Mouse (Mus musculus): Measurements from ENCODE around the gene Acox3. TPM values are rescaled to one million over a fixed set of nuclear protein-coding genes. Genes with fewer than 3 reads are reported as not detected.
A peak's percentile ranks its signal among the peaks of the same experiment; 100 is the strongest.

Acox3 gene
- total RNA-seq, 2 experiments from 2014 or later: 24.6 to 34.6 TPM

GRCm38 (mm10) chr5:35628685-35629084 is 45.8 kb downstream of the Acox3 start:
- Histone ChIP-seq H3K4me3 (no peak overlapping the region), H3K27ac (no peak overlapping the region)
- DNase-seq (ENCODE audit: low spot score in 2 of 2): peak; percentile 42 to 43
- TF ChIP-seq CTCF (conservative IDR thresholded peaks at IDR 0.05): no peak

GRCm38 (mm10) chr5:35629333-35629732 is 46.5 kb downstream of the Acox3 start:
- no peak overlapping the region for H3K4me3 ChIP-seq
- no peak overlapping the region for H3K27ac ChIP-seq
- peak; percentile 43 for TF ChIP-seq CTCF (conservative IDR thresholded peaks at IDR 0.05)
- no peak for DNase-seq (ENCODE audit: low spot score in 2 of 2)

- DNase-seq (ENCODE audit: low spot score in 2 of 2): no peak
- Histone ChIP-seq H3K4me3 (no peak overlapping the region), H3K27ac (no peak overlapping the region)
- no peak for TF ChIP-seq CTCF (conservative IDR thresholded peaks at IDR 0.05)
Observed at GRCm38 (mm10) chr5:35630706-35631105, 47.9 kb downstream of the Acox3 start.

GRCm38 (mm10) chr5:35631224-35631623 is 48.4 kb downstream of the Acox3 start:
- no peak overlapping the region for H3K27ac ChIP-seq
- H3K4me3 ChIP-seq: no peak overlapping the region
- no peak for TF ChIP-seq CTCF (conservative IDR thresholded peaks at IDR 0.05)
- DNase-seq (ENCODE audit: low spot score in 2 of 2): no peak

GRCm38 (mm10) chr5:35631755-35632154 is 48.9 kb downstream of the Acox3 start:
- Histone ChIP-seq H3K4me3 (no peak overlapping the region), H3K27ac (no peak overlapping the region)
- DNase-seq (ENCODE audit: low spot score in 2 of 2): no peak
- no peak for TF ChIP-seq CTCF (conservative IDR thresholded peaks at IDR 0.05)

- no peak for TF ChIP-seq CTCF (conservative IDR thresholded peaks at IDR 0.05)
- Histone ChIP-seq H3K27ac (no peak overlapping the region), H3K4me3 (no peak overlapping the region)
- no peak for DNase-seq (ENCODE audit: low spot score in 2 of 2)
Observed at GRCm38 (mm10) chr5:35632841-35633240, 50.0 kb downstream of the Acox3 start.

GRCm38 (mm10) chr5:35636016-35636415 is 53.2 kb downstream of the Acox3 start:
- no peak for TF ChIP-seq CTCF (conservative IDR thresholded peaks at IDR 0.05)
- Histone ChIP-seq H3K4me3 (no peak overlapping the region), H3K27ac (no peak overlapping the region)
- DNase-seq (ENCODE audit: low spot score in 2 of 2): no peak

- DNase-seq (ENCODE audit: low spot score in 2 of 2): no peak
- Histone ChIP-seq H3K27ac (no peak overlapping the region), H3K4me3 (no peak overlapping the region)
- no peak for TF ChIP-seq CTCF (conservative IDR thresholded peaks at IDR 0.05)
Observed at GRCm38 (mm10) chr5:35641961-35642584, 59.2 kb downstream of the Acox3 start.

GRCm38 (mm10) chr5:35643401-35644048 is 60.7 kb downstream of the Acox3 start:
- Histone ChIP-seq H3K27ac (no peak overlapping the region), H3K4me3 (no peak overlapping the region)
- no peak for DNase-seq (ENCODE audit: low spot score in 2 of 2)
- TF ChIP-seq CTCF (conservative IDR thresholded peaks at IDR 0.05): no peak

- no peak overlapping the region for H3K27ac ChIP-seq
- DNase-seq (ENCODE audit: low spot score in 2 of 2): no peak
- no peak overlapping the region for H3K4me3 ChIP-seq
- TF ChIP-seq CTCF (conservative IDR thresholded peaks at IDR 0.05): no peak
Observed at GRCm38 (mm10) chr5:35644082-35644481, 61.2 kb downstream of the Acox3 start.

- TF ChIP-seq CTCF (conservative IDR thresholded peaks at IDR 0.05): no peak
- peak; percentile 34 to 50 for DNase-seq (ENCODE audit: low spot score in 2 of 2)
- Histone ChIP-seq H3K4me3 (no peak overlapping the region), H3K27ac (no peak overlapping the region)
Observed at GRCm38 (mm10) chr5:35645938-35646493, 63.2 kb downstream of the Acox3 start.

GRCm38 (mm10) chr5:35646927-35647326 is 64.1 kb downstream of the Acox3 start:
- DNase-seq (ENCODE audit: low spot score in 2 of 2): no peak
- no peak for TF ChIP-seq CTCF (conservative IDR thresholded peaks at IDR 0.05)
- no peak overlapping the region for H3K27ac ChIP-seq
- no peak overlapping the region for H3K4me3 ChIP-seq

- no peak for TF ChIP-seq CTCF (conservative IDR thresholded peaks at IDR 0.05)
- Histone ChIP-seq H3K27ac (no peak overlapping the region), H3K4me3 (no peak overlapping the region)
- no peak for DNase-seq (ENCODE audit: low spot score in 2 of 2)
Observed at GRCm38 (mm10) chr5:35647562-35647961, 64.7 kb downstream of the Acox3 start.

- no peak overlapping the region for H3K27ac ChIP-seq
- H3K4me3 ChIP-seq: no peak overlapping the region
- no peak for DNase-seq (ENCODE audit: low spot score in 2 of 2)
- no peak for TF ChIP-seq CTCF (conservative IDR thresholded peaks at IDR 0.05)
Observed at GRCm38 (mm10) chr5:35648230-35648629, 65.4 kb downstream of the Acox3 start.

All from layer of hippocampus, adult 2 months (tissue).